Mouse (Mus musculus) cerebellum, adult 2 months (tissue): Measurements from ENCODE around the gene Samm50.

Experiments used
- CTCF ChIP-seq: fragments of 200-500 bp; IDR thresholded peaks from 2 replicates; pipeline ENCODE4 v1.5.1; 2011; ENCODE audit warnings: low read depth, mild to moderate bottlenecking, control low read depth, low read length, moderate library complexity, borderline replicate concordance; ENCODE audit not compliant: insufficient read depth
- POLR2A ChIP-seq: fragments of 200-500 bp; IDR thresholded peaks from 2 replicates; pipeline ENCODE4 v1.6.1; 2011; ENCODE audit warnings: low read length, control low read depth, borderline replicate concordance; ENCODE audit not compliant: insufficient read depth

DNA sequence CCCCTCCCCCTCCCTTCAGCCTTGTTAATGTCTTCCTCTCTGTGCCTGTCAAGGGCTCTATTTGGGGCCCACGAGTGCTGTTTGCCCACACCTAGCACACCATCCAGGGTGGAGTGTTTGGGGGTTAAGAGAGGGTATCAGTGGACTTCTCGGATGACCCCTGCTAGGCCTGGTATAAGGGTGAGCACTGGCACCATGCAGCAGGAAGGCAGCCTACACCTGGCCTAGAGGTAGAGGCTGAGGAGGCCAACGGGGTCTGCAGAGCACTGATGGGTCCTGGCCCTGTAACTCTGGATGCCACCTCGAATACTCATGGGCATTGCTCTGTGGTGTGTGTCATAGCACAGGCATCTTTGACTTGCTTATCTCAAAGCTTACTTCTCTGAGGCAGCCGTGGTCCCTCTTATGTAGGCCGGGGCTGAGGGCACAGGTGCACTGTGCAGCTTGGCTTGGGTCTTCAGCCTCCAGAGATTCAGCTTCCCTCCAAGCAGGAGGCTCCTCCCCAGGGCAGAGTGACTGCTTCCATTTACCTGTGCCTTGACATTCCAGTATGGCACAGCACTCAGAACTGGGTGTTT lies 21.2 kb downstream of the Samm50 start:
- TF ChIP-seq CTCF (no peak), POLR2A (no peak)
